Mouse (Mus musculus): Measurements from ENCODE around the gene Ogg1.
"Not testable (repeated sequence)": the region's sequence is repeated elsewhere in the genome, so short reads cannot be mapped to it uniquely, and the experiment has no call there.

The Ogg1 gene

DNA sequence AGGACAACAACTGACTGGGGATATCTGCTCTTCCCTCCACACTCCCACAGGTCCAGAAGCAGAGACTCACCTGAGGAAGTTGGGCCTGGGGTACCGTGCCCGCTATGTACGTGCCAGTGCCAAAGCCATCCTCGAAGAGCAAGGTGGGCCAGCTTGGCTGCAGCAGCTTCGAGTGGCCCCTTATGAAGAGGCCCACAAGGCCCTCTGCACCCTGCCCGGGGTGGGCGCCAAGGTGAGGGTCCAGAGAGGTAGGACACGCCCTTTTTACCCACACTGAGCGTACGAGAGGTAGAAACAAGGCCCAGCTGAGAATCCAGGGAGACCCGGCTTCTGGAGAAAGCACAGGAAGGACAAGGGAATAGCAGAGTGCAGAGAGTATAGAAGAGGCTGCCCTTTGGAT is 4.9 kb downstream of the Ogg1 start:
- no peak for DNase-seq (ENCODE audit: low read depth, low spot score)

DNA sequence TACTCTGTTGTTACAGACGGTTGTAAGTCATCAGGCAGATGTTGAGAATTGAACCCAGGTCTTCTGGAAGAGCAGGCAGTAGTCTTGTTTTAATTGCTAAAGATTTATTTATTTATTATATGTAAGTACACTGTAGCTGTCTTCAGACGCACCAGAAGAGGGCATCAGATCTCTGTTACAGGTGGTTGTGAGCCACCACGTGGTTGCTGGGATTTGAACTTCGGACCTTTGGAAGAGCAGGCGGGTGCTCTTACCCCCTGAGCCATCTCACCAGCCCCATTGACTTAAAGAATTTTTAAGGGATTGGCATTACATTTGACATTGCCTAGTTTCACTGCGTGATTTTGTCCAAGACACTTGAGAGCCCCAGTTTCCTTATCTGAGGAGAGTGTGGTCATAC is 6.0 kb downstream of the Ogg1 start:
- not testable (repeated sequence) for DNase-seq (ENCODE audit: low read depth, low spot score)

- DNase-seq (ENCODE audit: low read depth, low spot score), result peak; percentile 12
Observed at GRCm38 (mm10) chr6:113333137-113333950, 6.6 kb downstream of the Ogg1 start.

DNA sequence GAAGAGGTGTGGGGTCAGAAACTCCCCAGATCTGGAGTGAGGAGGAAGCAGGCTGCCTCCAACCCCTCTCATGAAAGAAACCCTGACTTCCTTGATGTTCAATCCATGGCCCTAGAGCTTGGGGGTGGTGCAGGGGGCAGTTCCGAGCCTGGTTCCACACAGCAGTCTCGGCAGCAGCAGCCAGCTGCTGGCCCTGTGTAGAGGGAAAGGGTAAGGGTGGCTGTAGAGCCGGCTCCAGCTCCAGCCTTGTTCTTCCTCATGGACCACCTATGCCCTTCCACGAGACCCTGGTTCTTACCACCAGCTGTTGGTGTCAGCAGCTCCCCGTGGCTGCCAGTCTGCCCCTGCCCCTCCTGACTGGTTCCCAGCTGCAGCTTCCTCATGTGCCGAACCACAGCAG is 7.4 kb downstream of the Ogg1 start:
- DNase-seq (ENCODE audit: low read depth, low spot score), result no peak

GRCm38 (mm10) chr6:113336852-113337620 is 10.3 kb downstream of the Ogg1 start:
- DNase-seq (ENCODE audit: low read depth, low spot score), result no peak

DNA sequence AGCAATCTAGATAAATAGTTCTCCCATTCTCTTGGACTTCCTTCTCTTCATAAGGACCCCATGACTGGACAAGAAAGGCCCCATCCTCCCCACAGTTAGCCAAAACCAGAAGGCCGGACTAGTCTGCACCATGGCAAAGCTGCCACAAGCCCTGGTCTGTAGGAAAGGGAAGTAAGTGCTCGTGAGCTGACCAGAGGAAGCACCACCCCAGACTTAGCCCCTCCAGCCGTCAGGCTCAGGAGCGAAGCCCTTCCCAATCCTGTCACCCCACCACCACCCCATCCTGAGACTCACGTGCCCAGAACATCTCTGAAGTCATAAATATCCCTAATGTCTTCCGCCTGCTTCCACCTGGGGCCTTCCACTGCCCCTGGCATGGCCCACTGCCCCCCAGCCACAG is 14.8 kb downstream of the Ogg1 start:
- no peak for DNase-seq (ENCODE audit: low read depth, low spot score)

DNA sequence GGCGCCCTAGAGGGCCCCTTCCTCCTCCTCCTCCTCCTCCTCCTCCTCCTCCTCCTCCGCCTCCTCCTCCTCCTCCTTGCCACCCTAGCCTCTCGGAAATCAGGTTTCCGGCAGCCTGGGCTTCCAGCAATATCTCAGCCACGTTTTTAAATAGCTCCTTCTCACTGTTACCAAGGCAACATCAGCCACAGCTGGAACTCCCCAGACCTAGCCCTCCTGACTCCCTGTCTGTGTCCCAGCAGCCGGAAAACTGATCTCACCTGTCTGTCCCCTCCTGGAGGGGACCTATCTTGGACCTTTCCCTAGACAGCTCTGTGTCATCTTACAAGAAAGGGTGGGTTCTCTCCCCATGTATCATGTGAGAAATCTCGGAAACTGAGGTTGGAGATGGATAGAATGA is 15.5 kb downstream of the Ogg1 start:
- no peak for DNase-seq (ENCODE audit: low read depth, low spot score)

- DNase-seq (ENCODE audit: low read depth, low spot score), result peak; percentile 58
Observed at GRCm38 (mm10) chr6:113343177-113344092, 16.7 kb downstream of the Ogg1 start, which contains the start of gene Camk1. TSS of gene Camk1 (minus strand) at chr6:113343984.

- DNase-seq (ENCODE audit: low read depth, low spot score), result no peak
Observed at GRCm38 (mm10) chr6:113344321-113344720, 17.5 kb downstream of the Ogg1 start.

DNA sequence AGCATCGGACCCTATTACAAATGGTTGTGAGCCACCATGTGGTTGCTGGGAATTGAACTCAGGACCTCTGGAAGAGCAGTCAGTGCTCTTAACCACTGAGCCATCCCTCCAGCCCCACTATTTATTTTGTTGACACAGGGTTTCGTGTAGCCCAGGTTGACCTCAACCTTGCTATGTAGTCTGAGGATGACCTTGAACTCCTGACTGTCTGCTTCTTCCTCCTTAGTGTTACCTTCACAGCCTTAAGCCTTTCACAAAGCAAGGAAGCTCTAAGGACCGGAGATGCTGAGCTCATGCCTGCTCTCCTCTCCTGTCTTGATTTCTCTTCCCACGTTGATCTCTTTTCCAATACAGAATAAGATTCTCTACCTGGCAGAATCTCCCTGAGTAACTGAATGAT is 20.1 kb downstream of the Ogg1 start:
- DNase-seq (ENCODE audit: low read depth, low spot score), result no peak

DNA sequence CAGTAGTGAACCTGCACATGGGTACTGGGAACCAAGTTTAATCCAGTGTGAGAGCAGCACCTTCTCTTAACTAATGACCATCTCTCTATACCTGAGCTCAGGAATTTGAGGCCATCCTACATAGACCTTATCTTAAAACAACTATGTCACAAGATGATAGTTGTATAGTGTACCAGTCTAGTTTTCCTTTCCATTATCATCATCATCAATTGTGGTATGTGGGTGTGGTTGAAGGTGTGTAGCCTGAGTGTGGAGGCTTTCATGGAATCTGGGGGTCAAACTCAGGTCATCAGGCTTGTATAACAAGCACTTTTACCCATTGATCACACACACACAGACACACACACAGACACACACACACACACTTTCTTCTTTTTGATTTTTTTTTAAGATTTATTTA is 23.8 kb downstream of the Ogg1 start:
- no peak for DNase-seq (ENCODE audit: low read depth, low spot score)

GRCm38 (mm10) chr6:113351161-113351560 is 24.4 kb downstream of the Ogg1 start:
- DNase-seq (ENCODE audit: low read depth, low spot score), result no peak

- DNase-seq (ENCODE audit: low read depth, low spot score), result no peak
Observed at GRCm38 (mm10) chr6:113351653-113352052, 24.9 kb downstream of the Ogg1 start.

- no peak for DNase-seq (ENCODE audit: low read depth, low spot score)
Observed at GRCm38 (mm10) chr6:113352820-113353219, 26.0 kb downstream of the Ogg1 start.

GRCm38 (mm10) chr6:113353696-113354095 is 26.9 kb downstream of the Ogg1 start:
- DNase-seq (ENCODE audit: low read depth, low spot score), result no peak

DNA sequence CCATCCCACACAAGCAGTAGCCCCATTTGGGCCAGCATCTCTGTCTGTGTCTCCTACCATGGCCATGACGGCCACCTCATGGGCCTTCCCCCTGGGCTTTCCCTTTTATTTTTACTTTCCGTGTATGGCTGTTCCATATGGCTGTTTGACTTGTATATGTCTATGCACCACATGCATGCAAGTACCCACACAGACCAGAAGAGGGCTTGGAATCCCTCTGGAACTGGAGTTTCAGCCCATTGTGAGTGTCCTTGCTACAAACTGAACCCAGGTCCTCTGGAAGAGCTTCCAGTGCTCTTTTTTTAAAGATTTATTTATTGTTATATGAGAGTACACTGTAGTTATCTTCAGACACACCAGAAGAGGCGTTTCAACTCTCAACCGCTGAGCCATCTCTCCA is 34.7 kb downstream of the Ogg1 start:
- no peak for DNase-seq (ENCODE audit: low read depth, low spot score)

- DNase-seq (ENCODE audit: low read depth, low spot score), result no peak
Observed at GRCm38 (mm10) chr6:113362241-113362640, 35.5 kb downstream of the Ogg1 start.

DNA sequence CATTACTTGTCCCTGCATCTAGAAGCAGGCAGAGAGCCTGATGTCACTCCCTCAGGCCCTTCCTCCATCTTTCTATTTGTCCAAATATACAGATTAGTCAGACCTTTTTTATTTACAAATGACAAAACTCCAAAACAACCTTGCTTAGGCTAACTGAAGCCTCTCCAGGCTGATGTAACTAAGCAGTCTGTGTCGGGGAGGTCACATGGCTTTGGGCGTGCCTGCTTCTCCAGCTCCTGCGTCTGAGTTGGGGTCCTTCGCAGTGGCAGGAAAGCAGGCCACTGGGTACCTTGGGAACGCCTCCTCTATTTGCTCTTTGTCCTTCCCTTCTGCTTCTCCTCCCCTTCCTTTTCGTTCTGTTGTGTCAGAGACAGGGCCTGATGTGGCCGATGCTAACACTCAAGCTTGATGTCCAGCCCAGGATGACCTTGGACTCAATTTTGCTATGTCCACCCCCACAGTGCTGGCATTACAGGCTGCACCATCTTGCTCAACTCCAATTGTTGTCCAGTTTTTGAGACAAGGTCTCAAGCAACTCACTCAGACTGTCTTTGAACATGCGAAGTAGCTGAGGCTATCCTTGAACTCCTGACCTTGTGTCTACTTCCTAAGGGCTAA is 37.9 kb downstream of the Ogg1 start:
- DNase-seq (ENCODE audit: low read depth, low spot score), result no peak

DNA sequence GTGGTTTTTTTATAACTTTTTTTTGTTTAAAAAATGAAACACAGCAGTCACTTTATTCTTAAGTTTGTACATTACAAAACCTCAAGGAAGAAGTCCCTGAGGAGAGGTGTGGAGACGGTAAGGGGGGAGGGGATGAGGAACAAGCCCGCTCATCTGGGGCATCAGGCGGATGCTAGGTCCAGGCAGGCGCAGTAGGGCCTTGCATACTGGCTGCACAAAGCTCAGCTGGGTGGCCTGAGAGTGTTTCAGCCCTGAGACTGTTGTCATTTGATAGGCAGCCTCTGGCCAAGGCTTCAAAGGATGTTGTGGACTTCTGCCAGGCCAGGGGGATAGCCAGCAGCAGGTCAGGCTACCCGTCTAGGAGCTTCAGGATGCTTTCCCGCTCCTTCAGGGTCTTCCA is 39.9 kb downstream of the Ogg1 start:
- no peak for DNase-seq (ENCODE audit: low read depth, low spot score)

DNA sequence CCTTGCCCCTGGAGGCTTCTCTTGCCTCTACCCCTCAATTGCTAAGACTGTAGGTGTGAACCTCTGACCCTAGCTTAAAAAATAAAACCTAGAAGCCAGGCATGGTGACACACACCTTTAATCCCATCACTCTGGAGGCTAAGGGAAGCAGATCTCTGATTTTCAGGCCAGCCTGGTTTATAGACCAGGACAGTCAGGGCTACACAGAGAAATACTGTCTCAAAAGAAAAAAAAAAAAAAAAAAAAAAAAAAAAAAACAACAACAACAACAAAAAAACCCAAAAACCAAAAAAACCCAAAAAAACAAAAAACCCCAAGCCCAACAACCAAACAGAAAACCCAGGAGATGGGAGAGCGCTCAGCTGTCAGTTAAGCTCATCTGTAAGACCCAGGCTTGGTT is 40.8 kb downstream of the Ogg1 start:
- DNase-seq (ENCODE audit: low read depth, low spot score), result no peak

DNA sequence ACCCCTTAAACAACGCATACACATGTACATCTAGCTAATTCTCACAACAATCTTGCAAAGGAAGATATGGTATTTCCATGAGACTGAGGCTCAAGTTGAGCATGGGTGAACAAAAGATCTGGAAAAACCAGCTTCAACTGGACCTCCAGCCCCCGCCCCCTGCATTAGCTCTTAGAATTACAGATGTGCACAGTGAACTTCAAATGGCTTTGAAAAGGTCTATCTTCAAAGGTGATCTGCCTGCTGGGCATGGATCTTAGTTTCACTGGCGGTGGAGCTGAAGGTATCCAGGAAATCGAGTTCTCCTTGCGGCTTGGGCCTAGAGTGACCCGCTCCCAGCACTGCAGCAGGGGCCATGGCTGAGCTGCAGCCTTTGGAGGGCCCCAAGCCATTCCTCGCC is 41.4 kb downstream of the Ogg1 start:
- no peak for DNase-seq (ENCODE audit: low read depth, low spot score)

Measured in mesoderm, embryonic 11.5 days (tissue).